Mouse (Mus musculus): ENCODE results near the gene Dhh. TPM values are rescaled to one million over a fixed set of nuclear protein-coding genes. Genes with fewer than 3 reads are reported as not detected.

Gene Dhh
- polyA plus RNA-seq, 1 experiment from 2014 or later = 2.0 TPM

GRCm38 (mm10) chr15:98887526-98887925, 10.8 kb downstream of the Dhh start:
- no peak for ATAC-seq (replicated peaks; ENCODE audit: extremely low read depth, insufficient read depth, low FRiP score)
- H3K27ac ChIP-seq (ENCODE audit: low read length) = no peak overlapping the region
- no peaks in the 10 kb centered on the region for H3K27me3 ChIP-seq (ENCODE audit: control insufficient read depth, insufficient read depth, low read length)
- H3K9ac ChIP-seq (ENCODE audit: low read length) = no peak overlapping the region
- H3K4me2 ChIP-seq (ENCODE audit: low read depth, low read length) = no peak overlapping the region
- no peaks in the 10 kb centered on the region for H3K4me1 ChIP-seq (ENCODE audit: control insufficient read depth, insufficient read depth, low read length)
- 80% methylated on average over 7 of the region's 7 CpGs for WGBS
- no peaks in the 10 kb centered on the region for H3K9me3 ChIP-seq (replicated peaks; ENCODE audit: control insufficient read depth, low read length)
- H3K4me3 ChIP-seq (ENCODE audit: low read length) = no peak overlapping the region
- no peaks in the 10 kb centered on the region for H3K36me3 ChIP-seq (ENCODE audit: control insufficient read depth, insufficient read depth)

DNA sequence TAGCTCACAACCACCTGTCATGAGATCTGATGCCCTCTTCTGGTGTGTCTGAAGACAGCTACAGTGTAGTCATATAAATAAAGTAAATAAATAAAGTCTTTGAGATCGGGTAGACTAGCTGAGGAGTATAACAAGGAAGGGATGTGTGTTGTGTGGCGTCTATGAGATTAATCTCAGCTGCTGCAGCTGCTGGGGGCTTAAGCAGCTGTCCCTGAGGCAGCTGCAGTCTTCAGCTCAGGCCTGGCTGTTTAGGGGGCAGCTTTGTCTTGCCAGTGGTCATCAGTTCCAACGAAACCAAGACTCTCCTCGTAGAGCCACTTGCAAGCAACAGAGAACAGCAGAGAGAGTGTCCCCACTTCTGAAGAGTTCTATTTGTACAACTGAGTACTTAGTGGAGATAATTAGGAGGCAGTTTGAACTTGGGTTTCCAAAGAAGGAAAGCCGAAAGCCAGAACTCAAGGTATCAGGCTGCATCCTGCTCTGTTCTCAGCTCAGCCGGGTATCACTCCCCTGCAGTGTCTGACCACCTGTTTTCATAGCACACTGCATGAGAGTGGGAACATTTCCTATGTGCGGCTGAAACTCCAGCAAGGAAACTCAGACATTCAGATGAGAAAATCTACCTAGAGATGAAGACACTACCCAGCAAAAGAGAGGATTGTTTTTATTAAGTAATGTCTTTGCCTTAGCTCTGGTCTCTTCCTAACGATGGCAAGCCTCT, 11.5 kb downstream of the Dhh start:
- H3K4me3 ChIP-seq (ENCODE audit: low read length) = no peak overlapping the region
- no peaks in the 10 kb centered on the region for H3K9me3 ChIP-seq (replicated peaks; ENCODE audit: control insufficient read depth, low read length)
- H3K36me3 ChIP-seq (ENCODE audit: control insufficient read depth, insufficient read depth) = no peaks in the 10 kb centered on the region
- H3K4me1 ChIP-seq (ENCODE audit: control insufficient read depth, insufficient read depth, low read length) = no peaks in the 10 kb centered on the region
- H3K4me2 ChIP-seq (ENCODE audit: low read depth, low read length) = no peak overlapping the region
- 60% methylated on average over 8 of the region's 8 CpGs for WGBS
- no peak for ATAC-seq (replicated peaks; ENCODE audit: extremely low read depth, insufficient read depth, low FRiP score)
- no peak overlapping the region for H3K9ac ChIP-seq (ENCODE audit: low read length)
- no peaks in the 10 kb centered on the region for H3K27me3 ChIP-seq (ENCODE audit: control insufficient read depth, insufficient read depth, low read length)
- H3K27ac ChIP-seq (ENCODE audit: low read length) = no peak overlapping the region

DNA sequence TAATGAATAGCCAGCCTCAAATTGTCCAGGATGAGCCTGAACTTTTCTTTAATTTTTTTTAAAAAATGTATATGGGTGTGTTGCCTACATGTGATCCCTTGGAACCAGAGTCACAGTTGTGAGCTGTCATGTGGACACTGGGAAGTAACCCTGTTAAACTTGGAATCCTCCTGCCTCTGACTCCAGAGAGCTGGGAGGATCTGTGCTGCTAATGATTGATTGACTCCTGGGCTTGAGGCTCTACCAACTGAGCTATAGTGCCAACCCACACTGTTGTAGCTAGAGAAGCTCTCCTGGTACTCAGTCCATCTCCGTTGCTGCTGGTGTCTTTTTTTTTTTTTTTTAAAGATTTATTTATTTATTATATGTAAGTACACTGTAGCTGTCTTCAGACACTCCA, 14.2 kb downstream of the Dhh start:
- Histone ChIP-seq H3K9ac (ENCODE audit: low read length) (no peak overlapping the region), H3K4me3 (ENCODE audit: low read length) (no peak overlapping the region), H3K36me3 (ENCODE audit: control insufficient read depth, insufficient read depth) (no peaks in the 10 kb centered on the region), H3K9me3 (replicated peaks; ENCODE audit: control insufficient read depth, low read length) (no peaks in the 10 kb centered on the region), H3K27me3 (ENCODE audit: control insufficient read depth, insufficient read depth, low read length) (no peaks in the 10 kb centered on the region), H3K4me2 (ENCODE audit: low read depth, low read length) (no peak overlapping the region), H3K27ac (ENCODE audit: low read length) (no peak overlapping the region), H3K4me1 (ENCODE audit: control insufficient read depth, insufficient read depth, low read length) (peaks cover 8% of the 10 kb centered on the region)
- WGBS = 74% methylated on average over 1 of the region's 1 CpGs
- ATAC-seq (replicated peaks; ENCODE audit: extremely low read depth, insufficient read depth, low FRiP score) = no peak

- Histone ChIP-seq H3K27me3 (ENCODE audit: control insufficient read depth, insufficient read depth, low read length) (no peaks in the 10 kb centered on the region), H3K4me3 (ENCODE audit: low read length) (no peak overlapping the region), H3K9me3 (replicated peaks; ENCODE audit: control insufficient read depth, low read length) (no peaks in the 10 kb centered on the region), H3K4me1 (ENCODE audit: control insufficient read depth, insufficient read depth, low read length) (peaks cover 8% of the 10 kb centered on the region), H3K4me2 (ENCODE audit: low read depth, low read length) (no peak overlapping the region), H3K27ac (ENCODE audit: low read length) (no peak overlapping the region), H3K36me3 (ENCODE audit: control insufficient read depth, insufficient read depth) (no peaks in the 10 kb centered on the region), H3K9ac (ENCODE audit: low read length) (no peak overlapping the region)
- no peak for ATAC-seq (replicated peaks; ENCODE audit: extremely low read depth, insufficient read depth, low FRiP score)
These were observed 14.7 kb downstream of the Dhh start for GRCm38 (mm10) chr15:98883661-98884060.

- peaks cover 8% of the 10 kb centered on the region for H3K4me1 ChIP-seq (ENCODE audit: control insufficient read depth, insufficient read depth, low read length)
- peak overlapping the region; percentile 47 for H3K9ac ChIP-seq (ENCODE audit: low read length)
- H3K27ac ChIP-seq (ENCODE audit: low read length) = peak overlapping the region; percentile 50
- H3K27me3 ChIP-seq (ENCODE audit: control insufficient read depth, insufficient read depth, low read length) = no peaks in the 10 kb centered on the region
- H3K4me2 ChIP-seq (ENCODE audit: low read depth, low read length) = peak overlapping the region; percentile 81
- ATAC-seq (replicated peaks; ENCODE audit: extremely low read depth, insufficient read depth, low FRiP score) = 0 out of 2 replicates have a peak, but pooled peaks have one; percentile 3
- H3K4me3 ChIP-seq (ENCODE audit: low read length) = peak overlapping the region; percentile 71
- H3K9me3 ChIP-seq (replicated peaks; ENCODE audit: control insufficient read depth, low read length) = no peaks in the 10 kb centered on the region
- 14% methylated on average over 5 of the region's 5 CpGs for WGBS
- no peaks in the 10 kb centered on the region; the same call in 1 of the 2 replicates for H3K36me3 ChIP-seq (ENCODE audit: control insufficient read depth, insufficient read depth)
These were observed 16.7 kb downstream of the Dhh start for GRCm38 (mm10) chr15:98881656-98882008.

- under 1% methylated on average over 47 of the region's 48 CpGs for WGBS
- ATAC-seq (replicated peaks; ENCODE audit: extremely low read depth, insufficient read depth, low FRiP score) = peak; percentile 99
- peak overlapping the region; percentile 73 for H3K9ac ChIP-seq (ENCODE audit: low read length)
These were observed 17.2 kb downstream of the Dhh start for GRCm38 (mm10) chr15:98880978-98881655.

DNA sequence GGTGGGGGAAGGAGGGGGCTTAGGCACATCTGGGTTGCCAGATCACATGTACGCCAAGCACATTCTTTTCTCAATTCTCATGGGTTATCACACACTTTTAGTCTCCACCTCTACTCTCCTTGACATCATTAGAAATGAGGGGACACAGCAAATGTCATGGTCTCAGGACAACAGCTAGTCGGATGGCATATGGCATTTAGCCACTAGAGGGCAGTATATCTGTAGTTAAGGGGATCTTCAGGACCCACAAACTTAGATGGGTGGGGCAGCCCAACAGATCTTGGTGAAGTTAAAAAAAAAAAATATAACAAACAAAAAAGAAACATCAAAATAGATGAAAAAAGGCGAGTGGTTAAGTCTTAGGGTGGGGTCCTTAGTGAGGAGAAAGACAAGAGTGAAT, 21.0 kb downstream of the Dhh start:
- peaks cover 13% of the 10 kb centered on the region for H3K4me1 ChIP-seq (ENCODE audit: control insufficient read depth, insufficient read depth, low read length)
- ATAC-seq (replicated peaks; ENCODE audit: extremely low read depth, insufficient read depth, low FRiP score) = no peak
- no peak overlapping the region for H3K27ac ChIP-seq (ENCODE audit: low read length)
- no peak overlapping the region for H3K9ac ChIP-seq (ENCODE audit: low read length)
- H3K9me3 ChIP-seq (replicated peaks; ENCODE audit: control insufficient read depth, low read length) = no peaks in the 10 kb centered on the region
- H3K36me3 ChIP-seq (ENCODE audit: control insufficient read depth, insufficient read depth) = no peaks in the 10 kb centered on the region; the same call in 1 of the 2 replicates
- 10% methylated on average over 3 of the region's 3 CpGs for WGBS
- H3K4me3 ChIP-seq (ENCODE audit: low read length) = no peak overlapping the region
- no peak overlapping the region for H3K4me2 ChIP-seq (ENCODE audit: low read depth, low read length)
- no peaks in the 10 kb centered on the region for H3K27me3 ChIP-seq (ENCODE audit: control insufficient read depth, insufficient read depth, low read length)

More at GRCm38 (mm10) chr15:98880978-98881655, 17.2 kb downstream of the Dhh start:
- no peaks in the 10 kb centered on the region for H3K27me3 ChIP-seq (ENCODE audit: control insufficient read depth, insufficient read depth, low read length)
- no peaks in the 10 kb centered on the region; the same call in 1 of the 2 replicates for H3K36me3 ChIP-seq (ENCODE audit: control insufficient read depth, insufficient read depth)
- no peaks in the 10 kb centered on the region for H3K9me3 ChIP-seq (replicated peaks; ENCODE audit: control insufficient read depth, low read length)
- peak overlapping the region; percentile 50 for H3K27ac ChIP-seq (ENCODE audit: low read length)
- peak overlapping the region; percentile 81 for H3K4me2 ChIP-seq (ENCODE audit: low read depth, low read length)
- peak overlapping the region; percentile 71 for H3K4me3 ChIP-seq (ENCODE audit: low read length)
- peaks cover 8% of the 10 kb centered on the region for H3K4me1 ChIP-seq (ENCODE audit: control insufficient read depth, insufficient read depth, low read length)

GRCm38 (mm10) chr15:98871916-98872888, 26.1 kb downstream of the Dhh start:
- H3K27ac ChIP-seq (ENCODE audit: low read length) = peak overlapping the region; percentile 98

More at GRCm38 (mm10) chr15:98871916-98872888, 26.1 kb downstream of the Dhh start:
- Histone ChIP-seq H3K36me3 (ENCODE audit: control insufficient read depth, insufficient read depth) (no peaks in the 10 kb centered on the region), H3K27me3 (ENCODE audit: control insufficient read depth, insufficient read depth, low read length) (no peaks in the 10 kb centered on the region), H3K4me1 (ENCODE audit: control insufficient read depth, insufficient read depth, low read length) (peaks cover 31% of the 10 kb centered on the region), H3K9ac (ENCODE audit: low read length) (peak overlapping the region; percentile 99), H3K9me3 (replicated peaks; ENCODE audit: control insufficient read depth, low read length) (no peaks in the 10 kb centered on the region), H3K4me3 (ENCODE audit: low read length) (peak overlapping the region; percentile 89), H3K4me2 (ENCODE audit: low read depth, low read length) (peak overlapping the region; percentile 85)
- peak; percentile 70 for ATAC-seq (replicated peaks; ENCODE audit: extremely low read depth, insufficient read depth, low FRiP score)
- WGBS = 1% methylated on average over 51 of the region's 51 CpGs

Data from heart, embryonic 16.5 days (tissue).